Mouse (Mus musculus): ENCODE results near the gene Tdrd6. TPM values are rescaled to one million over a fixed set of nuclear protein-coding genes. Genes with fewer than 3 reads are reported as not detected.
A peak's percentile ranks its signal among the peaks of the same experiment; 100 is the strongest.

The Tdrd6 gene
- total and polyA plus RNA-seq, 2 experiments from 2014 or later = 0.75 to 1.4 TPM

DNA sequence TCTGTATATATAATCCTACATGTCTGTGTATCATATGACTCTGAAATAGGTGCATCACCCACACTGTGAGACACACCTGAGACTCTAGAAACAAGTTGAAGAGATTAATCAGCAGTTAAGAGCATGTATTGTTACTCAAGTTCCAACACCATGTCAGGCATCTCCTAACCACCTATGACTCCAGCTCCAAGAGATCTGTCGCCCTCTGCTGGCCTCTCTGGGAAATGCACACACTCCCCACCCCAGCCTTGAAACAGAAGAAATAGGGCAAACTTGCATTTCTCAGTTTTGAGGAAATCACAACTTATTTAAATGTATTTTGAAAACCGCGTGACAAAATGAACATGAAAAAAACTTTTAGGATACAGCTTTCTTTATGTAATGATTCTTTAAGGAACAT lies 23.4 kb downstream of the Tdrd6 start:
- no peak for ATAC-seq (ENCODE audit: low FRiP score)
- Histone ChIP-seq H3K27ac (ENCODE audit: low read depth, low read length) (no peak overlapping the region), H3K36me3 (ENCODE audit: insufficient read depth, low read length) (no peaks in the 10 kb centered on the region), H3K4me3 (ENCODE audit: low read depth, low read length) (no peak overlapping the region), H3K9me3 (ENCODE audit: low read length) (no peaks in the 10 kb centered on the region), H3K4me1 (ENCODE audit: insufficient read depth, low read length) (no peaks in the 10 kb centered on the region), H3K4me2 (ENCODE audit: low read depth, low read length, poor library complexity, severe bottlenecking) (no peak overlapping the region), H3K27me3 (ENCODE audit: insufficient read depth, low read length) (no peaks in the 10 kb centered on the region), H3K9ac (replicated peaks; ENCODE audit: low read length, poor library complexity, severe bottlenecking) (no peak overlapping the region)
- DNase-seq (ENCODE audit: low spot score) = peak; percentile 53
- WGBS = 16% methylated on average over 3 of the region's 3 CpGs
- peak; percentile 82 for TF ChIP-seq CTCF (IDR thresholded peaks at IDR 0.05)

DNA sequence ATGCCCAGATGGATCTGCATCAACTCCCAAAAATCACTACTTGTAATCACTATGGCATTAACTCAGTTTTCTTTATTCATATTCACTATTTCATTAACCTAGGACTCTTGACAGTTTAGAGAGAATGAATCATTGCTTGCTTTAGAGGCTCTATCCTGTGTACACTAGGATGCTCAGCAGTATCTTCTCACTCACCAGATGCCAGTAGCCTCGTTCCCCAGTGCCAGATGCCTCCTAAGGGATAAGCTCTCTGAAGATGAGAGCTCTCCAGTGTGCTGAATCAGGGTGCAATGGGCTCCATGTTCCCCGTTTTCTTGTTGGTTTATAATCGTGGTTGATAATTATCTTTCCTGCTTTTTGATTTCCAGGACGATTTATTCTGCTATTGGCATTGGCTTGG lies 31.4 kb downstream of the Tdrd6 start:
- H3K27ac ChIP-seq (ENCODE audit: low read depth, low read length) = no peak overlapping the region
- H3K27me3 ChIP-seq (ENCODE audit: insufficient read depth, low read length) = no peaks in the 10 kb centered on the region
- H3K4me1 ChIP-seq (ENCODE audit: insufficient read depth, low read length) = no peaks in the 10 kb centered on the region
- WGBS = 64% methylated on average over 4 of the region's 4 CpGs
- H3K9me3 ChIP-seq (ENCODE audit: low read length) = no peaks in the 10 kb centered on the region
- H3K4me2 ChIP-seq (ENCODE audit: low read depth, low read length, poor library complexity, severe bottlenecking) = no peak overlapping the region
- no peak overlapping the region for H3K9ac ChIP-seq (replicated peaks; ENCODE audit: low read length, poor library complexity, severe bottlenecking)
- no peak overlapping the region for H3K4me3 ChIP-seq (ENCODE audit: low read depth, low read length)
- ATAC-seq (ENCODE audit: low FRiP score) (no peak), DNase-seq (ENCODE audit: low spot score) (no peak)
- TF ChIP-seq CTCF (IDR thresholded peaks at IDR 0.05) = no peak
- no peaks in the 10 kb centered on the region for H3K36me3 ChIP-seq (ENCODE audit: insufficient read depth, low read length)

DNA sequence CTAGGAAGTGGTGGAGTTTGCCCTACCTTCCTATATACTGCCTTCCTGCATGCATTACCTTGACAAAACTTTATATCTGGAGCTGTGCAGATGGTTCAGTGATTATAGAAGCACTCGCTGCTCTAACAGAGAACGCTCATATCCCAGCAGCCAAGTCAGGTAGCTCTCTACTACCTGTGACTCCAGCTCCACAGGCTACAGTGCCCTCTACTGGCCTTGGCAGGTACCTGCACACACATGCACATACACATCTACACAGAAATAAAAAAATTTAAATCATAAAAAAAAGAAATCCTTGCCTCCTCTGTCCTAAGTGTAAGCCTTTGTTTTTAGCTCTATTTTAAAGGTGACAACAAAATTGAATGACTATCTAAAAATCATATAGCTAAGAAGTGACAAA lies 32.4 kb downstream of the Tdrd6 start:
- no peaks in the 10 kb centered on the region for H3K9me3 ChIP-seq (ENCODE audit: low read length)

DNA sequence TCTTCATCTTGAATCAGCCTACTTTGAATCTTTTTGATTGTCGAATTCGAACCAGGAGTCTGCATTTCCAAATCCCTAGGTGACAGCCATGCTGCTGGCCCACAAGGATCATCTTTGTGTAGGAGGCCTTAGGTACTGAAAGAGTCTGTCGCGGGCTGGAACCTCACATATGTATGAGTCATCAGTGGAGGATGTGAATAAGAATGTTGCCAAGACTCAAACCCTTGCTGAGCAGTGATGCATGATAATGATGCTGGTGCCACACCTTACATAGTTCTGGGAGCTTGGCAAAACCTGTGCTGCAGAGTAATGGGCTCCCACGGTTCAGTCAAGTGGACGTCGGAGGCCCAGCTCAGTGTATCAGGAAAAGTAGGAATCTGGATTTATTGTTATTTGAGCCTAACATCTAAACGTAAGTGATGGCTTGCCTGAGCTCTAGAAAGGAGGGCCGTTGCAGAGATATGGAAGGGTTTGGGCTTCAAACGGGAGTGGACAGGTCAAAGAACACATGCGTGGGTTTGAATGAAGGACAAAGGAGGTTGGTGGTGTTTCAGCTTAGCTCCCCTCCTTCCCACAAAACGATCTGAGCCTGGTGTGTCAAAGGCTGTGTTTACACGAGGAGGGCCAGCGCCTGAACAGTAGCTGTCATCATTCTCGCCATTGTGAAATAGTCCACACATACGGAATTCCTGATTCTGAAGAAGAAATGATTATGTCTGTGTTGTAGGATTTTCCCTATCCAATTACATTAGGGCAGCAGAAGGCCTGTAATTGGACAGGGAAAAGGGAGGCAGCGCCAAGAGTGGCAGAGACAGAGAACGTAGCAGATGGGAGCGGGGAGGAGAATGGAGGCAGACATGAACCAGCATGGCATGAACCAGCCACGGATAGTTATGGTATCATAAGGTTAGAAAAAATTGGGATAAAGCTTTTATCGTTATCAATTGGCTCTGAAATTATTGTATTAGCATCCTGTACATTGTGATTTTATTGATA lies 37.5 kb downstream of the Tdrd6 start:
- WGBS = 90% methylated on average over 21 of the region's 21 CpGs
- TF ChIP-seq CTCF (IDR thresholded peaks at IDR 0.05) = no peak
- no peak overlapping the region for H3K9ac ChIP-seq (replicated peaks; ENCODE audit: low read length, poor library complexity, severe bottlenecking)
- DNase-seq (ENCODE audit: low spot score) (no peak), ATAC-seq (ENCODE audit: low FRiP score) (no peak)
- H3K4me2 ChIP-seq (ENCODE audit: low read depth, low read length, poor library complexity, severe bottlenecking) = no peak overlapping the region
- no peak overlapping the region for H3K27ac ChIP-seq (ENCODE audit: low read depth, low read length)
- H3K4me3 ChIP-seq (ENCODE audit: low read depth, low read length) = no peak overlapping the region
- no peaks in the 10 kb centered on the region for H3K27me3 ChIP-seq (ENCODE audit: insufficient read depth, low read length)
- no peaks in the 10 kb centered on the region for H3K4me1 ChIP-seq (ENCODE audit: insufficient read depth, low read length)
- no peaks in the 10 kb centered on the region for H3K9me3 ChIP-seq (ENCODE audit: low read length)
- H3K36me3 ChIP-seq (ENCODE audit: insufficient read depth, low read length) = no peaks in the 10 kb centered on the region

More for the DNA sequence above, 32.4 kb downstream of the Tdrd6 start:
- ATAC-seq (ENCODE audit: low FRiP score) (no peak), DNase-seq (ENCODE audit: low spot score) (no peak)
- Histone ChIP-seq H3K27me3 (ENCODE audit: insufficient read depth, low read length) (no peaks in the 10 kb centered on the region), H3K4me2 (ENCODE audit: low read depth, low read length, poor library complexity, severe bottlenecking) (no peak overlapping the region), H3K36me3 (ENCODE audit: insufficient read depth, low read length) (no peaks in the 10 kb centered on the region), H3K4me3 (ENCODE audit: low read depth, low read length) (no peak overlapping the region), H3K9ac (replicated peaks; ENCODE audit: low read length, poor library complexity, severe bottlenecking) (no peak overlapping the region), H3K4me1 (ENCODE audit: insufficient read depth, low read length) (no peaks in the 10 kb centered on the region), H3K27ac (ENCODE audit: low read depth, low read length) (no peak overlapping the region)
- WGBS = 98% methylated on average over 2 of the region's 2 CpGs
- no peak for TF ChIP-seq CTCF (IDR thresholded peaks at IDR 0.05)

DNA sequence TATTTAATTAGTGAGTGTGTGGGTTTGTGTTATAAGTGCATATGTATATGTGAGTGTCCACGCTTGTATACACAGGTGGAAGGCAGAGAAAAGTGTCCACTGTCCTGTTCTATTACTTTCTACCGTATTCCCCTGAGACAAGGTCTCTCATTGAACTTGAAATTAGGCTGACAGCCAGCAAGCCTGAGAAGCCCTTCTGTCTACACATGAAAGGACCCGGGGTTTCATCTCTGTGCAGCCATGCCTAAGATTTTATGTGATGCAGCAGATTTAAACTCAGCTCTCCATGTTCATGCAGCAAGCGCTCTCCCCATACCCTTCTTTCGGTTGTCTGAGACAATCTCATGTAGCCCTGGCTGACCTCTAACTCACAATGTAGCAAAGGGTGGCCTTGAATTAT lies 39.6 kb downstream of the Tdrd6 start:
- no peak for TF ChIP-seq CTCF (IDR thresholded peaks at IDR 0.05)
- DNase-seq (ENCODE audit: low spot score) (peak; percentile 67), ATAC-seq (ENCODE audit: low FRiP score) (no peak)
- H3K4me1 ChIP-seq (ENCODE audit: insufficient read depth, low read length) = no peaks in the 10 kb centered on the region
- H3K9ac ChIP-seq (replicated peaks; ENCODE audit: low read length, poor library complexity, severe bottlenecking) = no peak overlapping the region
- no peaks in the 10 kb centered on the region for H3K36me3 ChIP-seq (ENCODE audit: insufficient read depth, low read length)
- H3K27me3 ChIP-seq (ENCODE audit: insufficient read depth, low read length) = no peaks in the 10 kb centered on the region
- H3K4me3 ChIP-seq (ENCODE audit: low read depth, low read length) = no peak overlapping the region
- 70% methylated on average over 5 of the region's 5 CpGs for WGBS
- H3K4me2 ChIP-seq (ENCODE audit: low read depth, low read length, poor library complexity, severe bottlenecking) = no peak overlapping the region
- no peaks in the 10 kb centered on the region for H3K9me3 ChIP-seq (ENCODE audit: low read length)
- H3K27ac ChIP-seq (ENCODE audit: low read depth, low read length) = no peak overlapping the region

DNA sequence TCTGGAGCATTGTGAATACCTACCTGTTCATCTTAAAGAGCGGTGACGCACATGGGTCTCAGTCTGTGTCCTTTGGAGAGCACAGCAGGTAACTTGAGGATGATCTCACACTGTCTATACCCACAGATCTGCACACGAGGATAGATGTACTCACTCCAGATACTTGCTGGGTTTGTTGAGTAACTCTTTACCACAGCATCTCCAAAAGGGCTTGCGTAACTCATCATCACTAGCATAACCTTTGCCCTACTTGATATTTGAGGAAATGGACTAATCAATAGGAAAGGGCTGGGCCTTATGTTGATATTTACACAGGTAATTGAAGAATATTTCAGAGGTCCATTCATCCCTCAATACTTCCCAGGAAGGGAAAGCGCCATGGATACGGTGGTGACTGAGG lies 40.3 kb downstream of the Tdrd6 start:
- no peak overlapping the region for H3K27ac ChIP-seq (ENCODE audit: low read depth, low read length)
- H3K36me3 ChIP-seq (ENCODE audit: insufficient read depth, low read length) = no peaks in the 10 kb centered on the region
- H3K9me3 ChIP-seq (ENCODE audit: low read length) = no peaks in the 10 kb centered on the region
- TF ChIP-seq CTCF (IDR thresholded peaks at IDR 0.05) = no peak
- no peak for DNase-seq (ENCODE audit: low spot score)
- ATAC-seq (ENCODE audit: low FRiP score) = no peak
- H3K4me2 ChIP-seq (ENCODE audit: low read depth, low read length, poor library complexity, severe bottlenecking) = no peak overlapping the region
- no peaks in the 10 kb centered on the region for H3K27me3 ChIP-seq (ENCODE audit: insufficient read depth, low read length)
- H3K4me3 ChIP-seq (ENCODE audit: low read depth, low read length) = no peak overlapping the region
- H3K4me1 ChIP-seq (ENCODE audit: insufficient read depth, low read length) = no peaks in the 10 kb centered on the region
- H3K9ac ChIP-seq (replicated peaks; ENCODE audit: low read length, poor library complexity, severe bottlenecking) = no peak overlapping the region
- 94% methylated on average over 6 of the region's 6 CpGs for WGBS

Measured in midbrain, postnatal 0 days (tissue).